Mouse (Mus musculus): ENCODE measurements around the gene Gpn2.

DNA sequence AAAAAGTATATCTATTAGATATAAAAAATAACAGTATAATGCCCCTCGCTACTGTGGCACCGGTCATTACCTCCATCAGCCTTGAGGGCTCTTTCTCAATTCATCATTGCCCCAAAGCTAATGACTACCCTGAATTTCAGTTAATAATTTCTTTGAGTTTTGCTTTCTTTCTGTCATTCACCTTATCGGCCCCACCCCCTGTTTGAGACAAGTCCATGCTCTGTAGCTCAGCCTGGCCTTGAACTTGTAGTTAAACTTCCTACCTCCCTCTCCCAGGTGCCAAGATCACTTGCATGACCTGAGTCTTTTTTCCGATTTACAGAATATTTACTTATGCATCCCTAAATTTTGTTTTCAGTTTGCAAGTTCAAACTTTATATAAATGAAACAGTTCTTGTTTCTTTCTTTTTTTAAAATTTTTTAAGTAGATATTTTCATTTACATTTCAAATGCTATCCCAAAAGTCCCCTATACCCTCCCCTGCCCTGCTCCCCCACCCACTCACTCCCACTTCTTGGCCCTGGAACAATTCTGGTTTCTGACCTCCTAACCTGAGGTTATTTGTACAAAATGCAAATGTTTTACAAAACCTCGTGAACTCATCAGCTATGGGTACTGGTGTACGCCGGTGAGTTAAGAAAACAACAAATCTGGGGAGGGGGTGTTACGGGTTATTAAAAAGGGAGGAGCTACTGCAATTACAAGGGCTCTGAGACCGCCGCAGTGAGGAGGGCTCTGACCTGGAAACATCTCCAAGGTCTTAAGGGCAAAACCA, 14.7 kb upstream of the Gpn2 start:
- TF ChIP-seq USF1 (IDR thresholded peaks at IDR 0.05; ENCODE audit: low read depth) (no peak), POLR2A (IDR thresholded peaks at IDR 0.05; ENCODE audit: insufficient read length, low read depth) (no peak), MAX (IDR thresholded peaks at IDR 0.05; ENCODE audit: low read depth) (no peak), MYOD1 (IDR thresholded peaks at IDR 0.05; ENCODE audit: control insufficient read depth in 1 of 3, insufficient read length in 2 of 3, low read depth in 2 of 3) (no peak), MYOG (IDR thresholded peaks at IDR 0.05; ENCODE audit: control insufficient read depth in 1 of 3, insufficient read depth in 1 of 3, insufficient read length in 2 of 3, low read depth in 2 of 3) (no peak), TCF12 (IDR thresholded peaks at IDR 0.05; ENCODE audit: insufficient read depth, poor library complexity, severe bottlenecking) (no peak), TCF3 (IDR thresholded peaks at IDR 0.05; ENCODE audit: insufficient read length, low read depth) (no peak), REST (IDR thresholded peaks at IDR 0.05; ENCODE audit: insufficient read depth, insufficient read length) (no peak), E2F4 (IDR thresholded peaks at IDR 0.05; ENCODE audit: insufficient read depth) (no peak), POLR2AphosphoS2 (IDR thresholded peaks at IDR 0.05; ENCODE audit: insufficient read length, low read depth) (no peak), SRF (IDR thresholded peaks at IDR 0.05; ENCODE audit: control insufficient read depth, insufficient read length, low read depth) (no peak)
